Comparison of ENCODE assay signal across 30 mouse cellular contexts in the genomic region with DNA sequence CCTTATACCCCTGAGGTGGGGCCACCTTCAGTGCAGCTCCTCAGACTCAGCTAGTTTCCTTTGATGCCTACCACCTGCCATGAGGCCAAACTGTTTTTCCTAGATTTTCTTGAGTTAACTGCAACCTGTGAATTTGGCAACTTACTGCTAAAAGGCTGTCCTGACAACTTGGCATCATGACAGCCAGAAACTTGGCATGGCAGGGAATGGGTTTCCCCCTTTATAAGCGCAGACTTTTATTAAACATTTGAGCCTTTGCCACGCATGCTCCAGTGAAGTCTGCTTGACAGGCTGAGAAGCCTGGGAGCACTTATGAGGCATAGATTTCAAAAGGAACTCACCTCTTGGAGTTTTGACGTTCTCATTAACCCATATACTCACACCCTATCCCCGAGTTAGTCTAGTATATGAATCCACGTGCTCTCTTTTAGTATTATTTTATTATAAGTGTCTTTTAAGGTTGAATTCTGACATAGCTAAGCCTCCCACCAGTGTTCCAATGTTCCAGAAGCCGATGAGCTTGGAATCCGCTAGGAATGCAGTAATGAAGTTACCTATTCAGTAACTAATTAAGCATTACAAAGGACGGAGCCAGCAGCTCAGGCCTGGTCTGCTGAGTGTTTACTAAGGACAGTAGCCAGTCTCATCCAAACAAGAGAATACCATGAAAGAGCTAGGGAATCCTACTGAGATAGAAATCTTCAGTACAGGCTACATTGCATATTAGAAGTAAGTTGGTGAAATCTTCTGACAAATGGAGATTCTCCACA. TPM values are rescaled to one million over a fixed set of nuclear protein-coding genes. Genes with fewer than 3 reads are reported as not detected.
A peak's percentile ranks its signal among the peaks of the same experiment; 100 is the strongest.
DNase-seq lines count a peak whose midpoint lies in the region; ATAC-seq lines count a peak whose summit lies in the region.
"Had no signal": no experiment of that assay in that cellular context is flagged by ENCODE, and none has a peak within 500 bp of the region (broad histone marks: within the 10 kb centered on the region; RNA-seq: fewer than 3 reads in every experiment).

No protein-coding gene starts in this region.

- DNase-seq in kidney, adult 8-10 months: peak; percentile 9 to 19
- DNase-seq in ES-CJ7 (ENCODE audit: low read depth, low spot score): peak; percentile 50
- DNase-seq in R1 (ENCODE audit: low read depth, low spot score): peak; percentile 86
- no peak for DNase-seq in heart, adult 18-20 months
- DNase-seq: adrenal gland, postnatal 10 days; cerebellum, adult 11-12 months; cerebellum, postnatal 25 days; gastrocnemius, postnatal 10 days; heart, postnatal 14 days; liver, embryonic 13.5 days; lung, adult 18-20 months; lung, postnatal 4 days; right cerebral cortex, postnatal 4 days; thymus, adult 2 months; thymus, postnatal 36 days had no signal

- H3K27me3 ChIP-seq in forebrain, embryonic 15.5 days: no peaks in the 10 kb centered on the region
- 0 out of 2 replicates have a peak, but pooled peaks cover 3% of the 10 kb centered on the region for H3K27me3 ChIP-seq in forebrain, embryonic 12.5 days
- H3K27me3 ChIP-seq in kidney, embryonic 16.5 days (ENCODE audit: insufficient read depth, low read length): no peaks in the 10 kb centered on the region
- H3K27me3 ChIP-seq: embryonic facial prominence, embryonic 15.5 days; intestine, embryonic 15.5 days; limb, embryonic 15.5 days; liver, embryonic 13.5 days; midbrain, embryonic 13.5 days; neural tube, embryonic 13.5 days had no signal

- no peak overlapping the region for H3K4me2 ChIP-seq in forebrain, embryonic 15.5 days (replicated peaks)
- no peak overlapping the region for H3K4me2 ChIP-seq in forebrain, embryonic 12.5 days
- no peak overlapping the region for H3K4me2 ChIP-seq in kidney, embryonic 16.5 days (replicated peaks; ENCODE audit: low read depth, low read length)
- H3K4me2 ChIP-seq: embryonic facial prominence, embryonic 15.5 days; intestine, embryonic 15.5 days; limb, embryonic 15.5 days; liver, embryonic 13.5 days; midbrain, embryonic 13.5 days; neural tube, embryonic 13.5 days had no signal

- H3K9me3 ChIP-seq in forebrain, embryonic 15.5 days: no peaks in the 10 kb centered on the region
- H3K9me3 ChIP-seq in forebrain, embryonic 12.5 days: no peaks in the 10 kb centered on the region
- no peaks in the 10 kb centered on the region for H3K9me3 ChIP-seq in kidney, embryonic 16.5 days (ENCODE audit: low read length)
- H3K9me3 ChIP-seq: embryonic facial prominence, embryonic 10.5 days; embryonic facial prominence, embryonic 15.5 days; intestine, embryonic 15.5 days; limb, embryonic 10.5 days; limb, embryonic 15.5 days; liver, embryonic 13.5 days; midbrain, embryonic 13.5 days had no signal

- no peak overlapping the region for H3K27ac ChIP-seq in forebrain, embryonic 15.5 days (replicated peaks)
- H3K27ac ChIP-seq in forebrain, embryonic 12.5 days: no peak overlapping the region
- no peak overlapping the region for H3K27ac ChIP-seq in kidney, embryonic 16.5 days (ENCODE audit: low read length)
- H3K27ac ChIP-seq: embryonic facial prominence, embryonic 10.5 days; embryonic facial prominence, embryonic 15.5 days; hindbrain, embryonic 10.5 days; hindbrain, postnatal 0 days; intestine, embryonic 15.5 days; limb, embryonic 10.5 days; limb, embryonic 15.5 days; liver, embryonic 13.5 days; midbrain, embryonic 13.5 days; neural tube, embryonic 13.5 days; stomach, postnatal 0 days had no signal

- H3K9ac ChIP-seq in forebrain, embryonic 15.5 days (replicated peaks): no peak overlapping the region
- H3K9ac ChIP-seq in forebrain, embryonic 12.5 days: no peak overlapping the region
- no peak overlapping the region for H3K9ac ChIP-seq in kidney, embryonic 16.5 days (replicated peaks; ENCODE audit: low read length)
- H3K9ac ChIP-seq: embryonic facial prominence, embryonic 15.5 days; intestine, embryonic 15.5 days; limb, embryonic 15.5 days; liver, embryonic 13.5 days; midbrain, embryonic 13.5 days; neural tube, embryonic 13.5 days had no signal

- H3K4me1 ChIP-seq in forebrain, embryonic 15.5 days: no peaks in the 10 kb centered on the region
- H3K4me1 ChIP-seq in forebrain, embryonic 12.5 days: no peaks in the 10 kb centered on the region
- H3K4me1 ChIP-seq in kidney, embryonic 16.5 days (ENCODE audit: insufficient read depth, low read length): no peaks in the 10 kb centered on the region
- H3K4me1 ChIP-seq: embryonic facial prominence, embryonic 10.5 days; embryonic facial prominence, embryonic 15.5 days; hindbrain, embryonic 10.5 days; intestine, embryonic 15.5 days; limb, embryonic 10.5 days; limb, embryonic 15.5 days; liver, embryonic 13.5 days; midbrain, embryonic 13.5 days; neural tube, embryonic 13.5 days had no signal

- H3K4me3 ChIP-seq in forebrain, embryonic 15.5 days: no peak overlapping the region
- no peak overlapping the region for H3K4me3 ChIP-seq in forebrain, embryonic 12.5 days (replicated peaks)
- H3K4me3 ChIP-seq in kidney, embryonic 16.5 days (ENCODE audit: low read length): no peak overlapping the region
- H3K4me3 ChIP-seq: embryonic facial prominence, embryonic 10.5 days; embryonic facial prominence, embryonic 15.5 days; hindbrain, embryonic 10.5 days; intestine, embryonic 15.5 days; limb, embryonic 10.5 days; limb, embryonic 15.5 days; liver, embryonic 13.5 days; midbrain, embryonic 13.5 days; neural tube, embryonic 13.5 days had no signal

- ATAC-seq in forebrain, embryonic 15.5 days (replicated peaks): peak; percentile 46; the same call in 1 of the 2 replicates
- ATAC-seq in forebrain, embryonic 12.5 days (ENCODE audit: low FRiP score): no peak
- ATAC-seq in kidney, embryonic 16.5 days (ENCODE audit: low FRiP score, low TSS enrichment): no peak
- ATAC-seq: CD4-positive, CD25-positive, alpha-beta regulatory T cell, adult 4 months; hindbrain, postnatal 0 days; intestine, embryonic 15.5 days; lung, postnatal 0 days; midbrain, embryonic 13.5 days had no signal

- 61% methylated on average over 8 of the region's 8 CpGs for WGBS in forebrain, embryonic 15.5 days
- 79% methylated on average over 8 of the region's 8 CpGs for WGBS in forebrain, embryonic 12.5 days
- WGBS in kidney, embryonic 16.5 days: 80% methylated on average over 8 of the region's 8 CpGs

- no peaks in the 10 kb centered on the region for H3K36me3 ChIP-seq in forebrain, embryonic 15.5 days
- H3K36me3 ChIP-seq in forebrain, embryonic 12.5 days (replicated peaks): no peaks in the 10 kb centered on the region
- H3K36me3 ChIP-seq in kidney, embryonic 16.5 days (ENCODE audit: insufficient read depth, low read length): no peaks in the 10 kb centered on the region
- H3K36me3 ChIP-seq: embryonic facial prominence, embryonic 10.5 days; embryonic facial prominence, embryonic 15.5 days; hindbrain, embryonic 10.5 days; intestine, embryonic 15.5 days; limb, embryonic 10.5 days; limb, embryonic 15.5 days; liver, embryonic 13.5 days; midbrain, embryonic 13.5 days had no signal

RNA-seq across cellular contexts. Expression of a gene that starts 6.2 kb away (rescaled TPM):
- polyA plus RNA-seq in forebrain, embryonic 15.5 days (2015; fragmentation: Nextera tagmentation; extraction: Ambion mirVana): 66.6 and 73.7 TPM in 2 replicates
- polyA plus RNA-seq in forebrain, embryonic 12.5 days (2016; fragmentation: Nextera tagmentation; extraction: Ambion mirVana): 64.5 and 70.5 TPM in 2 replicates
- 46.4 and 47.0 TPM in 2 replicates for polyA plus RNA-seq in kidney, embryonic 16.5 days (2015; fragmentation: Nextera tagmentation; extraction: Ambion mirVana)
- total RNA-seq in heart, adult 18-20 months (2021): 10 to 100 TPM; 22.6 to 31.0 TPM

Comparison
In these comparisons a context has a peak if more than half of its experiments do, and no peak if none do; other contexts are left out.
1. DNase-seq: peak in kidney, adult 8-10 months (2 of 2), ES-CJ7 (single experiment) and R1 (single experiment); none in heart, adult 18-20 months (0 of 2).